Mouse (Mus musculus): ENCODE measurements around the gene Tbx4.

The Tbx4 gene

GRCm38 (mm10) chr11:85900291-85900690 is 14.1 kb downstream of the Tbx4 start:
- DNase-seq (ENCODE audit: extremely low spot score) = no peak

GRCm38 (mm10) chr11:85909514-85909913 is 23.3 kb downstream of the Tbx4 start:
- DNase-seq (ENCODE audit: extremely low spot score) = no peak

- peak; percentile 28 for DNase-seq (ENCODE audit: extremely low spot score)
These were observed 23.9 kb downstream of the Tbx4 start for GRCm38 (mm10) chr11:85910133-85910532.

- no peak for DNase-seq (ENCODE audit: extremely low spot score)
These were observed 27.3 kb downstream of the Tbx4 start for GRCm38 (mm10) chr11:85913506-85913905.

- peak; percentile 46 for DNase-seq (ENCODE audit: extremely low spot score)
These were observed 31.1 kb downstream of the Tbx4 start for GRCm38 (mm10) chr11:85917091-85917992.

GRCm38 (mm10) chr11:85917993-85918325 is 31.7 kb downstream of the Tbx4 start:
- peak; percentile 66 for DNase-seq (ENCODE audit: extremely low spot score)

- DNase-seq (ENCODE audit: extremely low spot score) = no peak
These were observed 32.2 kb downstream of the Tbx4 start for GRCm38 (mm10) chr11:85918388-85918940.

- peak; percentile 57 for DNase-seq (ENCODE audit: extremely low spot score)
These were observed 39.1 kb downstream of the Tbx4 start for GRCm38 (mm10) chr11:85925294-85925743.

GRCm38 (mm10) chr11:85926287-85926764 is 40.1 kb downstream of the Tbx4 start:
- DNase-seq (ENCODE audit: extremely low spot score) = peak; percentile 47

- DNase-seq (ENCODE audit: extremely low spot score) = no peak
These were observed 41.9 kb downstream of the Tbx4 start for GRCm38 (mm10) chr11:85928106-85928505.

- no peak for DNase-seq (ENCODE audit: extremely low spot score)
These were observed 43.4 kb downstream of the Tbx4 start for GRCm38 (mm10) chr11:85929651-85930050.

GRCm38 (mm10) chr11:85941785-85942570 is 55.8 kb downstream of the Tbx4 start:
- DNase-seq (ENCODE audit: extremely low spot score) = peak; percentile 47

GRCm38 (mm10) chr11:85948765-85949164 is 62.5 kb downstream of the Tbx4 start:
- DNase-seq (ENCODE audit: extremely low spot score) = no peak

GRCm38 (mm10) chr11:85949749-85950148 is 63.5 kb downstream of the Tbx4 start:
- no peak for DNase-seq (ENCODE audit: extremely low spot score)

GRCm38 (mm10) chr11:85952538-85952937 is 66.3 kb downstream of the Tbx4 start:
- DNase-seq (ENCODE audit: extremely low spot score) = no peak

- no peak for DNase-seq (ENCODE audit: extremely low spot score)
These were observed 69.4 kb downstream of the Tbx4 start for GRCm38 (mm10) chr11:85955611-85956010.

GRCm38 (mm10) chr11:85956422-85956821 is 70.2 kb downstream of the Tbx4 start:
- DNase-seq (ENCODE audit: extremely low spot score) = no peak

GRCm38 (mm10) chr11:85956950-85957778 is 70.9 kb downstream of the Tbx4 start:
- no peak for DNase-seq (ENCODE audit: extremely low spot score)

- no peak for DNase-seq (ENCODE audit: extremely low spot score)
These were observed 73.6 kb downstream of the Tbx4 start for GRCm38 (mm10) chr11:85959837-85960236.

GRCm38 (mm10) chr11:85960273-85960672 is 74.1 kb downstream of the Tbx4 start:
- no peak for DNase-seq (ENCODE audit: extremely low spot score)

- no peak for DNase-seq (ENCODE audit: extremely low spot score)
These were observed 75.3 kb downstream of the Tbx4 start for GRCm38 (mm10) chr11:85961498-85961897.

Data from embryo, embryonic 9.5 days (tissue).